Mouse (Mus musculus): Measurements from ENCODE around the gene Gm5108. TPM values are rescaled to one million over a fixed set of nuclear protein-coding genes. Genes with fewer than 3 reads are reported as not detected.

Gm5108 gene
- polyA plus RNA-seq, 1 experiment from 2014 or later = not detected

DNA sequence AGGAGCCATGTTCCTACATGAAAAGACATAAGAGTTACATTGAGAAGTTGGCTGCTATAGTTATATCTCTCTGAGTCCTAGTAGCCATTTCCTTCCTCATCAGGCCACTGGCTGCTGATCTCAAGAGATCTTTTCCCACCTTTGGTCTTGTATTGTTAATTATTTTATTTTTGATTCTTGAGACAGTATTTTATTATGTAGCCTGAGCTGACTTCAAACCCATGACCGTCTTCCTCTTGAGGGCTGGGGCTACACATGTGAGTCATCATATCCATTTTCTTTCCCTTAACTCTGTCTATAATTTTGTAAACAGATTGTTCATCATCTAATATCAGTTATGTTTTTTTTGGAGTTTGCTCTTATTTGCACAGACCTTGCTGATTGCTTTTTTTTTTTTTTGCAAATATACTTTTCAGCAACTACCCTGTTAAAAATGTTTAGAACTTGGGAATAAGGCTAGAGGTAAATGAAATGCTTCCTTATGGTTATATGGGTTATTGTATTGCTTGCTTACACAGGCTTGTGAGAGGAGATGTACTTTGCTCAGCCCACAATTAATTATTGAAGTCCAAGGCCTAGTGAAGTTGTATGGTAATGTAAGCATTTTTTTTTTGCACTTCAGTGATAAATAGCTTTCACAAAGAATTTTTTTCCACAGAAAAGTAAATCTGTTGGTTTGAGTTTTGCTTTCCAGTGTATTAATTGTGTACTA is 2.8 kb downstream of the Gm5108 start:
- H3K4me3 ChIP-seq (ENCODE audit: low read depth, low read length) = no peak overlapping the region
- DNase-seq (ENCODE audit: low spot score) (no peak), ATAC-seq (ENCODE audit: low FRiP score, low TSS enrichment) (no peak)
- H3K36me3 ChIP-seq (ENCODE audit: control insufficient read depth, insufficient read depth, low read length) = no peaks in the 10 kb centered on the region
- no peaks in the 10 kb centered on the region for H3K27me3 ChIP-seq (ENCODE audit: control insufficient read depth, insufficient read depth, low read length)
- H3K9me3 ChIP-seq (ENCODE audit: control insufficient read depth, low read length) = no peaks in the 10 kb centered on the region
- TF ChIP-seq EP300 (optimal IDR thresholded peaks at IDR 0.05) (no peak), CTCF (IDR thresholded peaks at IDR 0.05; ENCODE audit: low read depth) (no peak)
- H3K27ac ChIP-seq (replicated peaks) = no peak overlapping the region
- H3K9ac ChIP-seq (ENCODE audit: low read length) = no peak overlapping the region
- H3K4me2 ChIP-seq (replicated peaks; ENCODE audit: low read depth) = no peak overlapping the region
- no peaks in the 10 kb centered on the region for H3K4me1 ChIP-seq (replicated peaks; ENCODE audit: control insufficient read depth, insufficient read depth)
- 57% methylated on average over 1 of the region's 1 CpGs for WGBS

- Histone ChIP-seq H3K27ac (replicated peaks) (no peak within 1 kb of the TSS), H3K9me3 (ENCODE audit: control insufficient read depth, low read length) (no peaks in the 10 kb centered on the region), H3K4me1 (replicated peaks; ENCODE audit: control insufficient read depth, insufficient read depth) (no peaks in the 10 kb centered on the region), H3K9ac (ENCODE audit: low read length) (no peak within 1 kb of the TSS), H3K4me2 (replicated peaks; ENCODE audit: low read depth) (no peak within 1 kb of the TSS), H3K36me3 (ENCODE audit: control insufficient read depth, insufficient read depth, low read length) (no peaks in the 10 kb centered on the region), H3K4me3 (ENCODE audit: low read depth, low read length) (no peak within 1 kb of the TSS), H3K27me3 (ENCODE audit: control insufficient read depth, insufficient read depth, low read length) (no peaks in the 10 kb centered on the region)
- DNase-seq (ENCODE audit: low spot score) (no peak), ATAC-seq (ENCODE audit: low FRiP score, low TSS enrichment) (no peak)
- TF ChIP-seq CTCF (IDR thresholded peaks at IDR 0.05; ENCODE audit: low read depth) (no peak), EP300 (optimal IDR thresholded peaks at IDR 0.05) (no peak)
- WGBS = 79% methylated on average over 5 of the region's 5 CpGs
Observed at GRCm38 (mm10) chr5:67946321-67946720, 4.9 kb downstream of the Gm5108 start, which contains the start of gene Gm21905. Gene Gm21905 (minus strand): TSS chr5:67946421.

DNA sequence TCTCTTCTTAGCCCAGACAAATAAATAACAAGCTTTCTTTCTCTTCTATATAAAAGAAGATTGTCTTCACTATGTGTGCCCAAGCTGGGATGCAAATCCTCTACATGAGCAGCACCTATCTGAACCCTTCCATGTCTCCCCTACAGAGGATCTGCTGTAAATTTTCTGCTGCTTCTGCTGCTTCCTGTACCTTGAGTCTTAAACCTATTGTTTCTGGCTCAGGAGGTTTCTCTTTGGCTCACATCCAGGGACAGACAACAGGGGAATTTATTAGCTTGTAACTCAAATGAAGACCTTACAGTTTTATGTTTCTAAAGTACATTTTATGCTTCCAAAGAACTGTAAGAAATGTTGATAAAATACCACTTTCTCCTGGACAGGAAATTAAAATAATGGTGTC is 5.5 kb downstream of the Gm5108 start:
- no peak for DNase-seq (ENCODE audit: low spot score)
- Histone ChIP-seq H3K36me3 (ENCODE audit: control insufficient read depth, insufficient read depth, low read length) (no peaks in the 10 kb centered on the region), H3K4me3 (ENCODE audit: low read depth, low read length) (no peak overlapping the region), H3K27me3 (ENCODE audit: control insufficient read depth, insufficient read depth, low read length) (no peaks in the 10 kb centered on the region), H3K27ac (replicated peaks) (no peak overlapping the region), H3K4me1 (replicated peaks; ENCODE audit: control insufficient read depth, insufficient read depth) (no peaks in the 10 kb centered on the region), H3K9me3 (ENCODE audit: control insufficient read depth, low read length) (no peaks in the 10 kb centered on the region), H3K9ac (ENCODE audit: low read length) (no peak overlapping the region), H3K4me2 (replicated peaks; ENCODE audit: low read depth) (no peak overlapping the region)
- TF ChIP-seq EP300 (optimal IDR thresholded peaks at IDR 0.05) (no peak), CTCF (IDR thresholded peaks at IDR 0.05; ENCODE audit: low read depth) (no peak)
- ATAC-seq (ENCODE audit: low FRiP score, low TSS enrichment) = no peak

DNA sequence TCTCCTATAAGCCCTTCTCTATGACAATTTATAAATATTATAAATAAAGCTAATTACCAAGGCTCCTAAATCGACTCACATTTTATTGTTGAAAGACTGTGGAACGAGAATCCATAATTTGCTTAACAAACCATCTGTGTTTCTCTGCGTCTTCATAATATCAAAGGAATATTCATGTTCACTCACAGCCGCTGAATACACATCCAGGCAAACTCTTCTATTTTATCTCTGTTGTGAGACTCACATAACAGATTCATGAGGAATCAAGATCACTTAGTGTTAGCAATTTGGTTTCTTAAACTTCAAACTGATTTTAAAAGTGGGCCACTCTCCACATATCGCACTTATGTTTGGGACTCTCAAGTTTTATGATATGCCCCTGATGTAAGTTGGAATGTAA is 6.6 kb downstream of the Gm5108 start:
- no peaks in the 10 kb centered on the region for H3K36me3 ChIP-seq (ENCODE audit: control insufficient read depth, insufficient read depth, low read length)
- H3K9ac ChIP-seq (ENCODE audit: low read length) = no peak overlapping the region
- WGBS = 86% methylated on average over 5 of the region's 5 CpGs
- no peaks in the 10 kb centered on the region for H3K9me3 ChIP-seq (ENCODE audit: control insufficient read depth, low read length)
- no peak overlapping the region for H3K4me2 ChIP-seq (replicated peaks; ENCODE audit: low read depth)
- no peak overlapping the region for H3K27ac ChIP-seq (replicated peaks)
- H3K4me1 ChIP-seq (replicated peaks; ENCODE audit: control insufficient read depth, insufficient read depth) = no peaks in the 10 kb centered on the region
- TF ChIP-seq EP300 (optimal IDR thresholded peaks at IDR 0.05) (no peak), CTCF (IDR thresholded peaks at IDR 0.05; ENCODE audit: low read depth) (no peak)
- no peak for DNase-seq (ENCODE audit: low spot score)
- no peaks in the 10 kb centered on the region for H3K27me3 ChIP-seq (ENCODE audit: control insufficient read depth, insufficient read depth, low read length)
- H3K4me3 ChIP-seq (ENCODE audit: low read depth, low read length) = no peak overlapping the region
- no peak for ATAC-seq (ENCODE audit: low FRiP score, low TSS enrichment)

DNA sequence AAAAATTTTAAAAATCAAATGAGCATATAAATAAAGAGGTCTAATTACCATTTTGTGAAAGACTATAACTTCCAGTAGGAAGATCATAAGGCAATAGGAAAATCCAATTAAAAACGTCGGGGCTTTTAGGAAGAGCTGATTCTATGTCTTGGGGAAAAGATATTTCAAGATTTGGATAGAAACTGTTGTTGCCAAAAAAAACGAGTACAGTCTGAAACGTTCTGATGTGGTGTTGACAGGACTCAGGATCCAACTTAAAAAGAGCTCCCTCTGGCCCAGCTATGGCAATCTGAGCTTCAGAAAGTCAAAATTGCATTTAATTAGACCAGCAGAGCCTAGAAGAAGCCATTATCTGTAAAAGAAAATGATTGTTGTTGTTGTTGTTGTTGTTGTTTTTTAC is 12.6 kb downstream of the Gm5108 start:
- TF ChIP-seq EP300 (optimal IDR thresholded peaks at IDR 0.05) (no peak), CTCF (IDR thresholded peaks at IDR 0.05; ENCODE audit: low read depth) (no peak)
- ATAC-seq (ENCODE audit: low FRiP score, low TSS enrichment) = no peak

GRCm38 (mm10) chr5:67955486-67955885 is 14.0 kb downstream of the Gm5108 start:
- WGBS = 68% methylated on average over 7 of the region's 7 CpGs
- Histone ChIP-seq H3K27ac (replicated peaks) (no peak overlapping the region), H3K9me3 (ENCODE audit: control insufficient read depth, low read length) (no peaks in the 10 kb centered on the region), H3K27me3 (ENCODE audit: control insufficient read depth, insufficient read depth, low read length) (no peaks in the 10 kb centered on the region), H3K36me3 (ENCODE audit: control insufficient read depth, insufficient read depth, low read length) (no peaks in the 10 kb centered on the region), H3K4me3 (ENCODE audit: low read depth, low read length) (no peak overlapping the region), H3K4me1 (replicated peaks; ENCODE audit: control insufficient read depth, insufficient read depth) (no peaks in the 10 kb centered on the region), H3K9ac (ENCODE audit: low read length) (no peak overlapping the region), H3K4me2 (replicated peaks; ENCODE audit: low read depth) (no peak overlapping the region)
- ATAC-seq (ENCODE audit: low FRiP score, low TSS enrichment) (no peak), DNase-seq (ENCODE audit: low spot score) (no peak)
- no peak for TF ChIP-seq CTCF (IDR thresholded peaks at IDR 0.05; ENCODE audit: low read depth)
- TF ChIP-seq EP300 (optimal IDR thresholded peaks at IDR 0.05) = no peak

More for the DNA sequence above, 12.6 kb downstream of the Gm5108 start:
- WGBS = 80% methylated on average over 4 of the region's 4 CpGs
- no peaks in the 10 kb centered on the region for H3K27me3 ChIP-seq (ENCODE audit: control insufficient read depth, insufficient read depth, low read length)
- H3K9ac ChIP-seq (ENCODE audit: low read length) = no peak overlapping the region
- H3K4me2 ChIP-seq (replicated peaks; ENCODE audit: low read depth) = no peak overlapping the region
- H3K36me3 ChIP-seq (ENCODE audit: control insufficient read depth, insufficient read depth, low read length) = no peaks in the 10 kb centered on the region
- DNase-seq (ENCODE audit: low spot score) = no peak
- H3K27ac ChIP-seq (replicated peaks) = no peak overlapping the region
- no peaks in the 10 kb centered on the region for H3K4me1 ChIP-seq (replicated peaks; ENCODE audit: control insufficient read depth, insufficient read depth)
- H3K9me3 ChIP-seq (ENCODE audit: control insufficient read depth, low read length) = no peaks in the 10 kb centered on the region
- H3K4me3 ChIP-seq (ENCODE audit: low read depth, low read length) = no peak overlapping the region

Measured in stomach, postnatal 0 days (tissue).